Mouse (Mus musculus): ENCODE results near the gene Smco4.
"Not testable (repeated sequence)": the region's sequence is repeated elsewhere in the genome, so short reads cannot be mapped to it uniquely, and the experiment has no call there.

Smco4 gene

GRCm38 (mm10) chr9:15541735-15542354 lies 48.6 kb downstream of the Smco4 start:
- no peak for DNase-seq

GRCm38 (mm10) chr9:15550461-15550961 lies 57.3 kb downstream of the Smco4 start:
- no peak for DNase-seq

DNA sequence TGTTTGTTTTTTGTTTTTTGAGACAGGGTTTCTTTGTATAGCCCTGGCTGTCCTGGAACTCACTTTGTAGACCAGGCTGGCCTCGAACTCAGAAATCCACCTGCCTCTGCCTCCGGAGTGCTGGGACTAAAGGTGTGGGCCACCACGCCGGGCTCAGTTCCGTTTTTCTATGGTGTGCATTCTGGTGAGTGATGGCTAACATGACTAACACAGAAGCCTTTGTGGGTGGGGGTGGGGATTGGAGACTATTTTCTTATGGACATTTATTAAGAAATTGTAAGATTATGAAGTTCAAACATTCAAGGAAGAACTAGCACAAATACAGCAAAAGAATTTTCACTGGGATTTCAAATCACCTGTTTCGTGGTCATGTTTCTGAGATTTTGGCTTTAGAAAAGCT lies 57.8 kb downstream of the Smco4 start:
- DNase-seq: not testable (repeated sequence)

GRCm38 (mm10) chr9:15551933-15552851 lies 59.0 kb downstream of the Smco4 start:
- no peak for DNase-seq

GRCm38 (mm10) chr9:15553322-15553721 lies 60.1 kb downstream of the Smco4 start:
- DNase-seq: no peak

DNA sequence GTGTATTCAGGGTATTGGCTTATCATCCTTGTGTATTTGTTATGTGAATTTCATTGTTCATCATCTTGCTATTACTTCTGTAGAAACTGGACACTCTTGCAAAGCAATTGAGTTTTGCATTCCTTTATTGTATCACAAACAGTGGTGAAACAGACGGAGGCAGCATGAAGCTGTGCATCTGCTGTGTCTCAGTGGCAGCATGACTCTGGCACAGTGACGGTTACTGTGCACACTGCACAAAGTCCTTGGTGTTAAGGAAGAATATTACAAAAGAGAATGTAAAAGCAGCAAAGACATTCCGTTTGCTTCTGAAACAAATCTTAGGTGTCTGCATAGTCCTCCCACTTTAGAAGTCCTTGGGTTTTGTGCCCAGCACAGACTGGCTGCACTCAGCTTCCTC lies 67.2 kb downstream of the Smco4 start:
- DNase-seq: no peak

DNA sequence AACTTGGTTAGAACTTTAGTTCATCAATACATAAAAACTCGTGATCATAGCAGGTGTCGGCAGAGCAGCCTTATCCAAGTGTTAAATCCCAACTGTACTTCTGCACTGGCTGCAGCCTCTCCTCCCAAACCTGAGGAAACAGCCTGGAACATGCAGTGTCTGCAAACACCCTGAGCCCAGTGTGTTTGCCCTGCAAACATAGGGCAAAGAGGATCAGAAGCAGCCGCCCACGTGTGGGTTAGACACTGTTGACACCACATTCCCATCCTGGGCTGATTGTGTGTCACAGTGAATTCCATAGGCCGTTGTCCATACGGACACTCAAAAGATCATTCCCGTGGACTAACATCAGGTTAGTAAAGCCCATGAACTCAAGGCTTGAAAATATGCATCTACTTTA lies 69.1 kb downstream of the Smco4 start:
- no peak for DNase-seq

DNA sequence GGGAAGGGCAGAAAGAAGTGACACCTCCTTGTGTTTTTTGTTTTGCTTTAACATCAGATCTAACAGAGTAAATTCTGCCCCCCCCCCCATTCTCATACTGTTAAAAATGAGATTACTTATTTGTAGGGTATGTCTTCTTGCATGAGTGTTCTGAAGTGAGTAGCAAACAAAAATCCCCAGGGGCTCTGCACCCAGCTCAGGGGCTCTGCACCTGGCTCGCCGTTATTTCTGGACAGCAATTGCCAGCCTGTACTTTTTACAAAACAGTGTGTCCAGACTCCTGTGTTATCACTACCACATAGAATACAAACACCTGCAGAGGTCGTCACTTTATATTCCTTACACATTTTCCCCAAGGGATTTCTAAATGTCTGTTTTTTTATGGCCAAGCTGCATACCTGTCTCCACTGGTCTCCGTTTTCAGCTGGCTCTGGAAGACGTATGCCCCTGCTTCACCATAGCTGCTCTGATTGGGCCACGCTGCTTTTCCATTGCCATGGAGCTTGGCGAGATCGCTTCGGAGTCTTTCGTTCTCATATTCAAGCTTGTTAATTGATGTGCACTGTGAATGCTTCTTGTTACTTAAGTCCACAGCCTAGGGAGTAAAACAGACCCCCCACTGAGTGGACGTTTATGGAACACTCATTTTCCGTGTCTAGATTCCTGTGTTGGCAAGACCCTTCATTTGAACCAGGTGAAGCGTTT lies 81.7 kb downstream of the Smco4 start:
- no peak for DNase-seq

GRCm38 (mm10) chr9:15578427-15578826 lies 85.2 kb downstream of the Smco4 start:
- no peak for DNase-seq

DNA sequence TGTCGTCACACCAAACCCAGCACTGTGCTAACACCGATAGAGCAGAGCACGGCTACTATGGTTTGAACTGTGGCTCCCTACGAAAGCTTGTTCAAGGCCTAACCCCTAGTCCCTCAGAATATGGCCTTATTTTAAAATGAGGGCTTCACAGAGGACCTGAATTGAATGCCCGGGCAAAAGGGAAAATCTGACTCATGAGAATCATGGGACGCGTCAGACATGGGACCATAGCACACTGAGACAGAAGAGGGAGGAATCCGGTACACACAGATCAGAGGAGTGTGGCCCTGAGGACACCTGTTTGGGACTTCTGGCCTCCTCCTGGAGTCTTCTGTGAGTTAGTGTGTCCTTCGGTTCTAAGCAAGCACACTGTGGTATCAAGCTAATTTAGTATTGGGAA lies 85.7 kb downstream of the Smco4 start:
- no peak for DNase-seq

- DNase-seq: no peak
Observed at GRCm38 (mm10) chr9:15580176-15580575, 86.9 kb downstream of the Smco4 start.

- no peak for DNase-seq
Observed at GRCm38 (mm10) chr9:15582026-15582425, 88.8 kb downstream of the Smco4 start.

GRCm38 (mm10) chr9:15584209-15584608 lies 91.0 kb downstream of the Smco4 start:
- no peak for DNase-seq

- no peak for DNase-seq
Observed at GRCm38 (mm10) chr9:15585956-15586355, 92.7 kb downstream of the Smco4 start.

GRCm38 (mm10) chr9:15587157-15587854 lies 94.1 kb downstream of the Smco4 start:
- DNase-seq: no peak

- no peak for DNase-seq
Observed at GRCm38 (mm10) chr9:15594148-15594547, 100.9 kb downstream of the Smco4 start.

Measured in lung, postnatal 4 days (tissue).